Mouse (Mus musculus) testis, postnatal 10 days (tissue): ENCODE data around the gene Gm10639.
A peak's percentile ranks its signal among the peaks of the same experiment; 100 is the strongest.
"Not testable (repeated sequence)": the region's sequence is repeated elsewhere in the genome, so short reads cannot be mapped to it uniquely, and the experiment has no call there.

Experiments used
- DNase-seq: peaks from one replicate; pipeline ENCODE4 v3.0.0; 2021; ENCODE audit warnings: low spot score

Gene Gm10639

DNA sequence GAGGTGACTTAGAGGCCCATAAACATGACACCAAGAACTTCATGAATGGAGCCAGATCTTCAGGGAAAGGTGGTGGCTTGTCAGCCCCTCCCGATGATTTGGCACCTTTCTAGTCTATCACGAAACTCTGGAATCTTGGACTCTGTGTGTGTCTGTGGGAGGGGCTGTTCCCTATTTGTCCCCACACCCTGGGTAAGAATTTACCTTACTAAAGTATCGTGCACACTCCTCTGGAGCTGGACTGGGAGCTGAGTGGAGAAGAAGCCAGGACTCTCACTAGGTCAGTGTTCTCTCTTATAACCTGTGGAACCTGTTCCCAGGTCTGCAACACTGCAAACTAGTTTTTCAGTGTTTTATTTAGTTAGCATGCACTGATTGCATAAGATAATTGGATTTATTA lies at the start of gene Gm10639:
Gene Gm10639 (plus strand): TSS at position 201 of the 400 bp plus-strand sequence.
- not testable (repeated sequence) for DNase-seq

DNA sequence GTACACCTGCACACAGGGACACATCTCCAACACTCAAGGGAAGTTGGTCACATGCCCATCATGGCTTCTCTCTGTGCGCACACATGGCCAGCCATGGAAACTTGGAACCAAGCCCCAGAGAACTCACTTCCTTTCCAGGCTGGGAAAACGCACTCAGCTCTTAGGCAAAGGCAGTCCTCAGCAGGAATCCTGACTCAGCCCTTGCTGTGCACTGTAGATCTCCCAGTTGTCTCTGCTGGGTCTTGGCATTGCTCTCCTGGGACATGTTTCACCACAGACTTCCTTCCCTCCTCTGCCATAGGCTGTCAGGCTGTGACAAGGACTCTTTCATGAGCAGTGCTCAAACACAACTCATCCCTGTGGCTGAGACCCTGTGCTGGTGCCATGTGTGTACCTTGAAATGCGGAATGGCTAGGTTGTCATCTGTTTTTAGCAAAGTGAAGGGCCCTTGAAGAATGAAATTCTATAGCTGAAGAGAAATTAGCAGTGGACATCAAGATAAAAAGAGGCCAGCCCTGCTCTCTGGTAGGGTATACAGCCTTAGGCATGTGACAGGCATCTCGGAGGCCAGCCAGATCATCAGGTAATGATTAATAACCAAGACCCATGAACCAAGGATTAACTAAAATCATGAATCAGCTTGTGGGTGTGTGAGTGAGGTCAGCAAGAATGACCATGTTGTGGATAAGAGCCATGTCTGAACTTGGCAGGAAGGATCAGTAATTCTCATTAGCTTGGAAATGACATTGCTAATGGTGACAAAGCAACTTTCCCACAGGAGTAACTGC lies 33.8 kb upstream of the Gm10639 start:
- not testable (repeated sequence) for DNase-seq

DNA sequence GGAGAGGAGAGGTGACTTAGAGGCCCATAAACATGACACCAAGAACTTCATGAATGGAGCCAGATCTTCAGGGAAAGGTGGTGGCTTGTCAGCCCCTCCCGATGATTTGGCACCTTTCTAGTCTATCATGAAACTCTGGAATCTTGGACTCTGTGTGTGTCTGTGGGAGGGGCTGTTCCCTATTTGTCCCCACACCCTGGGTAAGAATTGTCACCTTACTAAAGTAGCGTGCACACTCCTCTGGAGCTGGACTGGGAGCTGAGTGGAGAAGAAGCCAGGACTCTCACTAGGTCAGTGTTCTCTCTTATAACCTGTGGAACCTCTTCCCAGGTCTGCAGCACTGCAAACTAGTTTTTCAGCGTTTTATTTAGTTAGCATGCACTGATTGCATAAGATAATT lies 32.8 kb upstream of the Gm10639 start, which contains the start of gene Gm3776:
Gene Gm3776 (plus strand): TSS at position 216 of the 400 bp plus-strand sequence.
- not testable (repeated sequence) for DNase-seq

DNA sequence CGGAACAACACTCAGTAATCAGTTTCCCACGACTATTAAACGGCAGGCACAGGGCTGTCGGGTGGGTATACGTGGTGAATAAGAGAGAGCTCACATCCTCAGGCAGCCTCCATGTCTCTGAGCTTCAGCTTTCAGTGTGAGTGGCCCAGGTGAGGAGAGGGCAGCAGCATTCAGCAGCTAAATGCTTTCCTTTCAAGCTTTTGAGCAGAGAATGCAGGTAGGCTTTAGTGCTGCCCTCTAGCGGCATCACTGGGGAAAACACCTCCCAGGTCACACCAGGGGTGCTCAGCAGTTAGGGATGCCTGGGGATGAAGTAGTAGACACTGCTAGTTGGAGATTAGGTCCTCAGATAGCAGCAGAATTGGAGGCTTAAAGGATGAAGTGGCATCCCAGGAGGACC lies 30.0 kb upstream of the Gm10639 start:
- peak; percentile 62 for DNase-seq

DNA sequence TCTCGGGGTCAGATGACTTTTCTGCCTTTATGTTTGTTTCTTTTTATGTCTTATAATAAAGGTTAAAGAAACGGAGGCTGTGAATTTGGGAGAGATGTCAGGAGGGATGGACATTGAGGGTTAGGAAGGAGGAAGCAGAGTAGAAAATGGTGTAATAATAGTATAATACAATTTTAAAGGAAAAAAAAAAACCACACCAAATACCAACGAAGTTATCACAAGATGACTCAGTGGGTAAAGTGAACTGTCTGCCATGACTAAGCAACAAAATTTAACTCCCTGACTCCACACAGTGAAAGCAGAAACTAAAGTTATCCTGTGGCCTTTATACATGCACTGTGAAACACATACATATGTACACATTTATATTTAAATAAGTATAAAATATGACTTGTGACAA lies 18.8 kb upstream of the Gm10639 start:
- DNase-seq, result not testable (repeated sequence)

DNA sequence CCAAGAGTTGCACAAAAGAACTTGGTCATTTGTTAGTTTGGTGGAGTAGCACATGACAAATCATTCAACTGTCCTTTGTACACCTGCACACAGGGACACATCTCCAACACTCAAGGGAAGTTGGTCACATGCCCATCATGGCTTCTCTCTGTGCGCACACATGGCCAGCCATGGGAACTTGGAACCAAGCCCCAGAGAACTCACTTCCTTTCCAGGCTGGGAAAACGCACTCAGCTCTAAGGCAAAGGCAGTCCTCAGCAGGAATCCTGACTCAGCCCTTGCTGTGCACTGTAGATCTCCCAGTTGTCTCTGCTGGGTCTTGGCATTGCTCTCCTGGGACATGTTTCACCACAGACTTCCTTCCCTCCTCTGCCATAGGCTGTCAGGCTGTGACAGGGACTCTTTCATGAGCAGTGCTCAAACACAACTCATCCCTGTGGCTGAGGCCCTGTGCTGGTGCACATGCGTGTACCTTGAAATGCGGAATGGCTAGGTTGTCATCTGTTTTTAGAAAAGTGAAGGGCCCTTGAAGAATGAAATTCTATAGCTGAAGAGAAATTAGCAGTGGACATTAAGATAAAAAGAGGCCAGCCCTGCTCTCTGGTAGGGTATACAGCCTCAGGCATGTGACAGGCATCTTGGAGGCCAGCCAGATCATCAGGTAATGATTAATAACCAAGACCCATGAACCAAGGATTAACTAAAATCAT lies 7.6 kb upstream of the Gm10639 start:
- not testable (repeated sequence) for DNase-seq

DNA sequence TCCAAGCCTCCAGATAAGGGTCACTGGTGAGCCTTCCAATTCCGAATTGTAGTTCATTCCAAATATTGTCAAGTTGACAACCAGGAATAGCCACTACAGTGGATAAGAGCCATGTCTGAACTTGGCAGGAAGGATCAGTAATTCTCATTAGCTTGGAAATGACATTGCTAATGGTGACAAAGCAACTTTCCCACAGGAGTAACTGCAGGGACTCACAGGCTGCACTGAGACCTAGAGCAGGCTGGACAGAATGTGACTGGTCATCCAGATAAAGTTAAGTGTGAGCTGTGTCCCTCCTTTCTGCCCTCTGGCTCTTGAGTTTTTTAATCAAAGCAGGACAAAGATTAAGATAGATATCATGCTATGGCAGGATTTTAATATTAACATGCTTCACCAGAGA lies 660 bp upstream of the Gm10639 start:
- DNase-seq, result not testable (repeated sequence)

DNA sequence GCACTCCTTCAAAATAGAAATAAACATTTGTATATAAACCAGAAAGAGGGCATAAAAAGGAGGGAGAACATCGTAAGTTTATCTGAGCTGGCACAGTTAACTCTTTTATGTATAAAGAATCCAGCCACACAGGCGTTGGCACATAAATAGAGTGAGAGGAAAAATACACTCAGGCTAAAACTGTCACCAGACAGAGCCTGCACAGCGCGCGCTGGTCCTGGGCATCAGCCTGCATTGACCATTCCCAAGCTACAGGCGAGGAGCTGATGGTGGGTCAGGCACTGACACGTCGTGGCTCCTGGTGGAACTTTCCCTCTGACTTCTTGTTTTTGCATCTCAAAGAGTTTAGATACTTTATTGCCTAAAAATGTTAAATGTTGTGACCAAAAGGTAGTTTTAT lies 2.7 kb downstream of the Gm10639 start:
- DNase-seq, result not testable (repeated sequence)

DNA sequence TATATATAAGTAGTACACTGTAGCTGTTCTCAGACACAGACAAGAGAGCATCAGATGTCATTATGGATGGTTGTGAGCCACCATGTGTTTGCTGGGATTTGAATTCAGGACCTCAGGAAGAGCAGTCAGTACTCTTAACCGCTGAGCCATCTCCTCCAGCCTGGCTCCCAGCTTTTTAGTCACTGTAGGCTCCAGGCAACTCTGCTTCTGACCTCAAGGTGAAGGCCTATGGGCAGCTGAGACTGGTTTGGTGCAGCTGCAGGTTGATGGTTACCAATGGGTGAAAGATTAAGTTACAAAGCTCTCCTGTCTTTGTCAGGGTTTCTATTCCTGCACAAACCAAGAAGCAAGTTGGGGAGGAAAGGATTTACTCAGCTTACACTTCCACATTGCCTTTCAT lies 4.0 kb downstream of the Gm10639 start:
- not testable (repeated sequence) for DNase-seq

DNA sequence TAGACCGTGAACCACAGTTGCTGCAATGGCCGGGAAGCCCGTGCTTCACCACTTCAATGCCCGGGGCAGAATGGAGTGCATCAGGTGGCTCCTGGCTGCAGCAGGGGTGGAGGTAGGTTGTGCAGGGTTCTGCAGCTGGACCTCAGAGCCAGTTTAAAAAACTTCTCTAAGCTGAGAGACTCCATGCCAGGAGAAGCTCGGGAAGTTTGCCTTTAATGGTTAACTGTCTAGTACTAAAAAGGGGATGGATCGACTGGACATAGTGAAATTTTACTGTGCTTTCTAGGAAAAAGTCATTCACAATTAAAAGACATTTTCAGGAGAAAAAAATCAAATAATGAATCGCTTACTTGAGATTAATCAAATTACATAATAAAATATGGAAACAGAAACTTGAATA lies 5.1 kb downstream of the Gm10639 start:
- not testable (repeated sequence) for DNase-seq

DNA sequence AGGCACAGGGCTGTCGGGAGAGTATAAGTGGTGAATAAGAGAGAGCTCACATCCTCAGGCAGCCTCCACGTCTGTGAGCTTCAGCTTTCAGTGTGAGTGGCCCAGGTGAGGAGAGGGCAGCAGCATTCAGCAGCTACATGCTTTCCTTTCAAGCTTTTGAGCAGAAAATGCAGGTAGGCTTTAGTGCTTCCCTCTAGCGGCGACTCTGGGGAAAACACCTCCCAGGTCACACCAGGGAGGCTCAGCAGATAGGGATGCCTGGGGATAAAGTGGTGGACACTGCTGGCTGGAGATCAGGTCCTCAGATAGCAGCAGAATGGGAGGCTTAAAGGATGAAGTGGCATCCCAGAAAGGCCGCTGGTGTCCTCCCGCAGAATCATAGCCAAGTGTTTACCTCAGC lies 6.4 kb downstream of the Gm10639 start:
- peak; percentile 61 for DNase-seq

DNA sequence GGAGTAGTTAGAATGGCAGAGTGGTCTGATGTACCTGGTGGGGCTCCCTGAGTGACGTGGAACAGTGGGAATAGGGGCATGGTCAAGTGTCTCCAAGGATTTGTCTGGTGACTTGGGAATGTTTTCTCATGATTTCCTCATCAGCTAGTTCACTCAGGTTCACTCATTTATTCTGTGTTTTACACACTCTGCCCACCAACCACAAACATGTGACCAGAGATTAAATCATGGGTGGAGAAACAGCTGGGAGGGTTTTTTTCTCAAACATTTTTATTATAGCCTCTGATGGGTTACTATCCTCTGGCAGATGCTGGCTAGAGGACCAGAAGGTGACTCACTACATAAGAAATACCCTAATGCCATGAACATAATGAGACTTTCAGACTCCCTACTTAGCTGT lies 8.5 kb downstream of the Gm10639 start:
- DNase-seq, result no peak

DNA sequence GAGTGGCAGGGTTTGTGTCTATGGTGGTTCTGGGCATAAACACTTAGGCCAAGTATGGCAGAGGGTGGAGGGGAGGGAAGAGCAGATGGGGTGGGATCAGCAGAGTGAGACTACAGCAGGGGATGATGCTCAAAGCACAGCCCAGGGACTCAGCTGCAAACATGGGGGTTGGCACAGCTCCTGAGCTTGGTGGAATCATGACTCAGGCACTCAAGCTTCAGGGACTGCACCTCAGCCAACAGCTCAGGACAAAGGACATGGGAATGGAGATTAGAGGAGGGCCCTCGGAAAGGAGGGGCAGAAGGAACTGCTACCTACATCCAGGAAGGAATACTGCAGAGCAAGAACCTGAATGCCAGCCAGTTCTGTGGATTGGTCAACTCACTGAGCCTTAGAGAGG lies 9.4 kb downstream of the Gm10639 start:
- not testable (repeated sequence) for DNase-seq

DNA sequence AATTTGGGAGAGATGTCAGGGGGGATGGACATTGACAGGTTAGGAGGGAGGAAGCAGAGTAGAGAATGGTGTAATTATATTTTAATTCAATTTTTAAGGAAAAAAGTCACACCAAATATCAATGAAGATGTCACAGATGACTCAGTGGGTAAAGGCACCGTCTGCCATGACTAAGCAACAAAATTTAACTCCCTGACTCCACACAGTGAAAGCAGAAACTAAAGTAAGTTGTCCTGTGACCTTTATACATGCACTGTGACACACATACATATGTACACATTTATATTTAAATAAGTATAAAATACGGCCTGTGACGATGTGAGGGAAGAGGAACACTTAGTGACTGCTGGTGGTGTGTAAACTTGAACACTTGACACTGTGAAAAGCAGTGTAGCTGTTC lies 18.4 kb downstream of the Gm10639 start:
- not testable (repeated sequence) for DNase-seq

DNA sequence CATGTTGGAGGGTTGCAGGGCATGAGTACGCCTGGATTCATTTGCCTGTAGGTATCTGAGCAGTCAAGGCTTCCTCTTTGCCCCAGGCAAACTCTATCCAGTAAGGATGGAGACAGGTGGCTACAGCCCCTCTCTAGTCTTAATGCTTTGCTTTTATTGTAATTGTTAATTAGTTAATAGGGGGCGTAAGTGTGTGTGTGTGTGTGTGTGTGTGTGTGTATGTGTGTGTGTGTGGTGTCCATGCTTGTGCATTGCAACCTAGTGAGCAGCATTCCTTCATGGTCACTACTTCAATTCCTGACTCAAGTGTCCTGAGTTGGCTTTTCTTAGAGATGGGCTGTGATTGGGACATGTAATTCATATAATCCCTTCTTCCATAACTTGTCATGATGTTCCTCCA lies 25.0 kb downstream of the Gm10639 start, which contains the start of gene Omt2a:
Gene Omt2a (minus strand): TSS at position 101 of the 400 bp plus-strand sequence.
- no peak for DNase-seq

DNA sequence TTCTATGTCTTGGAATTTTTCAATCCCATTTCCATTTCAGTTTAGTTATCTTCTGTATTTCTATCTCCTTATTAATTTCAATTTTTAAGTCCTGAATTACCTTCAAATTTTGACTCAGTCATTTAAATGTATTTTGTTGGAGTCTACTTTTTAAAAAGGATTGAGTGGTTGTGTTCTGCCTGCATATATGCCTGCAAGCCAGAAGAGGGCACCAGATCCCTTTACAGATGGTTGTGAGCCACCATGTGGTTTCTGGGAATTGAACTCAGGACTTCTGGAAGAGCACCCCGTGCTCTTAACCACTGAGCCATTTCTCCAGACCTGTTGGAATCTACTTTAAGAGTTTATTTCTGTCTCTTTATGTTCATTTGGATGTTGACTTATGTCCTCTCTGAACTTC lies 29.8 kb downstream of the Gm10639 start:
- DNase-seq, result no peak

DNA sequence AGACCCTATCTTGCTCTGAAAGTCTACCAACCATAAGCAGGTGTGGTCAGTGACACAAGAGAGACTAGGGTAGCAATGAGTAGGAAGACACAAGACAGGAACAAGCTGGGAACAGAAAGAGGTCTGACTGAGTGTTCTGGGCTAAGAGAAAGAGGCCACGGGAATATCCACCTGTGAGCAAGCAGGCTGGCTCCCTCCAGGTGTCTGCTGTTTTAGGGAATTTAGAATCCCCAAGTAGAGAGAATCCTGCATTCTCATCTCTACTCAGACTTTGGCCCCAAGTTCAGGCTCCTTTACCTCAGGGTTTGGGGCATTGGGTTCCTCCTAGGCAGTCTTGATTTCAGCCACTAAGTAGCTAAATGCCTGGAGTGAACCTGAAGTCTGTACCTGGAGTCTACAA lies 37.6 kb downstream of the Gm10639 start, which contains the start of gene Omt2b:
Gene Omt2b (plus strand): TSS at position 301 of the 400 bp plus-strand sequence.
- not testable (repeated sequence) for DNase-seq

DNA sequence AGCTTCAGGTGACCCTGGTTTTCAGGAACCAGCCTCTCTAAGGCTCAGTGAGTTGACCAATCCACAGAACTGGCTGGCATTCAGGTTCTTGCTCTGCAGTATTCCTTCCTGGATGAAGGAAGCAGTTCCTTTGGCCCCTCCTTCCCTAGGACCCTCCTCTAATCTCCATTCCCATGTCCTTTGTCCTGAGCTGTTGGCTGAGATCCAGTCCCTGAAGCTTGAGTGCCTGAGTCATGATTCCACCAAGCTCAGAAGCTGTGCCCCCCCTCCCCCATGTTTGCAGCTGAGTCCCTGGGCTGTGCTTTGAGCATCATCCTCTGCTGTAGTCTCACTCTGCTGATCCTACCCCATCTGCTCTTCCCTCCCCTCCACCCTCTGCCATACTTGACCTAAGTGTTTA lies 47.3 kb downstream of the Gm10639 start:
- DNase-seq, result not testable (repeated sequence)

DNA sequence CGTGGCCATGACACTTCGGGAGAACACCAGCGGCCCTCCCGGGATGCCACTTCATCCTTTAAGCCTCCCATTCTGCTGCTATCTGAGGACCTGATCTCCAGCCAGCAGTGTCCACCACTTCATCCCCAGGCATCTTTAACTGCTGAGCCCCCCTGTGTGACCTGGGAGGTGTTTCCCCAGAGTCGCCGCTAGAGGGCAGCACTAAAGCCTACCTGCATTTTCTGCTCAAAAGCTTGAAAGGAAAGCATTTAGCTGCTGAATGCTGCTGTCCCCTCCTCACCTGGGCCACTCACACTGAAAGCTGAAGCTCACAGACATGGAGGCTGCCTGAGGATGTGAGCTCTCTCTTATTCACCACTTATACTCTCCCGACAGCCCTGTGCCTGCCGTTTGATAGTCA lies 50.6 kb downstream of the Gm10639 start:
- DNase-seq, result peak; percentile 76

DNA sequence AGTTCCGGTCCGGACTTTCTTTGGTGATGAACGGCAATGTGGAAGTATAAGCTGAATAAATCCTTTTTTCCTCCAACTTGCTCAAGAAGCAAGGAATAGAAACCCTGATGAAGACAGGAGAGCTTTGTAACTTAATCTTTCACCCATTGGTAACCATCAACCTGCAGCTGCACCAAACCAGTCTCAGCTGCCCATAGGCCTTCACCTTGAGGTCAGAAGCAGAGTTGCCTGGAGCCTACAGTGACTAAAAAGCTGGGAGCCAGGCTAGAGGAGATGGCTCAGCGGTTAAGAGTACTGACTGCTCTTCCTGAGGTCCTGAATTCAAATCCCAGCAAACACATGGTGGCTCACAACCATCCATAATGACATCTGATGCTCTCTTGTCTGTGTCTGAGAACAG lies 52.8 kb downstream of the Gm10639 start:
- not testable (repeated sequence) for DNase-seq

DNA sequence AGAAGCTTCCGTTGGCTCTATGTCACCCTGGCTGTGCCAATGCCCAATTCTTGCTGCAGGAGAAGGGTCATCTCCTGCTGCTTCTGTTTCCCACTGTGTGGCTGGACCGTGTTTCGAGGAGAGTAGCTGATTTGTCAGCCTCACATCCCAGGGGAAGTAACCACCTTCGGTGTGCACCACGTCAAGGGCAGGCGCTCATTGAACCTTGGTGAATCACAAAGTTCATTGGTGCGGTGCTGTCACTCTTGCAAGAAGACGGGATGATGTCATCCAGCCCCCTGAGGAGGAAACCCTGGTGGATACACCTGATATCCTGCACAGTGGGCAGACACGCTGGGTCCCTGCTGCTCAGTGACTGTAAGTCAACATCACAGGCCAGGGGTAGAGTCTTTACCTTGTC lies 53.3 kb downstream of the Gm10639 start:
- DNase-seq, result not testable (repeated sequence)

DNA sequence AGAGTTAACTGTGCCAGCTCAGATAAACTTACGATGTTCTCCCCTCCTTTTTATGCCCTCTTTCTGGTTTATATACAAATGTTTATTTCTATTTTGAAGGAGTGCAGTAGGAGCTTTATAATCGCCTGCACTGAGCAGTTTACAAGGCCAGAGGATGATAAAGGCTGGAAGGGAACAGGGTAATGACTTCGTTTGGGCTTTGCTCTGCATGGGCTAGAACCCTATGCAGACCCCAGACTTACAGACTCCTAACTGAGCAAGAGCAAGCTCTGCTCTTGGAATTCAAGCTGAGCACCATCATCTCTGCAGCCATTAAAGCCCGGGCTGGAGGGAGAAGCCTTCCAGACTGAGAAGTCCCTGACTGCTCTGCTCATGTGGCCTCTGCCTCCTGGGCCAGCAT lies 55.5 kb downstream of the Gm10639 start:
- DNase-seq, result not testable (repeated sequence)

DNA sequence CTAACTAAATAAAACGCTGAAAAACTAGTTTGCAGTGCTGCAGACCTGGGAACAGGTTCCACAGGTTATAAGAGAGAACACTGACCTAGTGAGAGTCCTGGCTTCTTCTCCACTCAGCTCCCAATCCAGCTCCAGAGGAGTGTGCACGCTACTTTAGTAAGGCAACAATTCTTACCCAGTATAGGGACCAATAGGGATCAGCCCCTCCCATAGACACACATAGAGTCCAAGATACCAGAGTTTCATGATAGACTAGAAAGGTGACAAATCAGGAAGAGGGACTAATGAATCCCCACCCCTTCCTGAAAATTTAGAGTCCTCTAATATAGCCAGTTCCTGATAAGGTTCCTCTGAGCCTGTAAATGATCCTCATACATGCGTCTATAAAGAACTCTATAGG lies 57.3 kb downstream of the Gm10639 start:
- DNase-seq, result no peak
